Mouse (Mus musculus) layer of hippocampus, postnatal 36 days (tissue): Measurements from ENCODE around the gene Tpm3. TPM values are rescaled to one million over a fixed set of nuclear protein-coding genes. Genes with fewer than 3 reads are reported as not detected.
"Not testable (repeated sequence)": the region's sequence is repeated elsewhere in the genome, so short reads cannot be mapped to it uniquely, and the experiment has no call there.

Source experiments
- DNase-seq, 2 experiments: peaks; one replicate each; pipeline ENCODE4 v3.0.0; 2022
- total RNA-seq, 2 experiments: library from RNA; stranded (reverse); gene quantifications; 2 replicates each; pipeline ENCODE4 v1.2.3; 2021

Tpm3 gene
- total RNA-seq, 2 experiments from 2014 or later, result 181 to 182 TPM

DNA sequence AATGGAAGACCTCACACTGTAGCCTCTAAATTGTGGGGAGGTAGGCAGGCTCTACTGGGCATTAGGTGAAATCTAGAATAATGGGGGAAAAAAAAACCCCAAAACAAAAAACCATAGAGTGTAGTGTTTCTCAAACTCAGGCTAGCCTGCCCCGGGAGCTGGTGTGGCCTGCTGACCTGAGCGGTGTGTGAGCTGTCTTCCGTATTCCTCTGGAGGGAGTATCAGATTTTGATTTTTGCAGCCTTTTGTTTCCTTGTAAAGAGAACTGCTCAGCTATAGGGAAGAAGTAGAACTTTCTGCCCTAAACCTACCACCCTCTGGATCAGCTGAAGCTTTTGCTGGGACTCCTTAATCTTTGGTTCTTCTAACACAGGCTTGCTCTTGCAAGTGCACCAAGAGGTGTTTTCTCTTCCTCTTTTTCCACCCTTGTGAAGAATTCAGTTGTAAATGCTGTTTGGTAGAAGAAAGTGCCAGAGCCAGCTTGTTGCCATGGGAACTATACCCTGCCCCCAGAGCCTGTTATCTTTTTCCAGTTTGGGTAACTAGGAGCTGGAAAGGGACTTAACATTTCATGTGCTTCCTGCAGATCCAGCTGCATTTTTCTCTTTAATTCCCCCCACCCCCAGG, 11.4 kb downstream of the Tpm3 start:
- DNase-seq, result peak; percentile 48 to 56

DNA sequence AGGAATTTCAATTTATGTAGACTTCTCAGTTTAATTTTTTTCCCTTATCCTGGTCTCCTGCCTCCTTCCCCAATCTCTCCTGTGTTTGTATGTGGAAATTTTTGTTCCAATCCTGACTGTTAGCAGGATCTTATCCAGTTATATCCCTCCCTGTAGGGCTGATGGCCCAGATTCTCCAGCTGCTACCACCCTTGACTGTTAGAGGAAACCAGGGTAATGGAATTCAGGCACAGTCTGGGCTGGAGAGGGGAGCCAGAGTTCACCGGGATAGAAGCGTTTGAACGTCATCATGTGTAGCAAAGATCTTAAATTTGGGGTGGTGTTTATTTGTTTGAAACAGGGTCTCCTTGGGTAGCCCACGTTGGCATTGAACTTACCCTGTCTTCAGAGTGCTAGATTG, 12.3 kb downstream of the Tpm3 start:
- DNase-seq, result peak in 1 of 2 experiments; percentile 9

DNA sequence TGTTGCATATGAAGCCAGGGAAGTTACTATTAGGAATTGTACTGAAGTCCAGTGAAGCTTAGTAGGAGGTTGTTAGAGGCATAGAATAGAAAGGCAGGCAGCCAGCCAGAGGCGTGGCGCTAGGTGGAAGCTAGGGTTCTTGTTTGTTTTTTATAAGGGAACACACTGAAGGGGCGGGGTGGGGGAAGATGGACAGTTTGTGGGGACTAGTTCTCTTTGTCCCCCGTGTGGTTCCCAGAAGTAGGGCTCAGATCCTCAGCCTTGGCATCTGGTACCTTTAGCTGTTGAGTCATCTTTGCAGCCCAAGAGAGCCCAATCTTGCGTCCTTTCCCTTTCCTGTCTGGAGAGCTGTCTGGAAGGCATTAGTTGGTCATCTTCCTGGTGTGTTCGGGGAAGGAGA, 12.8 kb downstream of the Tpm3 start:
- no peak for DNase-seq

GRCm38 (mm10) chr3:90086068-90086467, 13.6 kb downstream of the Tpm3 start:
- no peak for DNase-seq

DNA sequence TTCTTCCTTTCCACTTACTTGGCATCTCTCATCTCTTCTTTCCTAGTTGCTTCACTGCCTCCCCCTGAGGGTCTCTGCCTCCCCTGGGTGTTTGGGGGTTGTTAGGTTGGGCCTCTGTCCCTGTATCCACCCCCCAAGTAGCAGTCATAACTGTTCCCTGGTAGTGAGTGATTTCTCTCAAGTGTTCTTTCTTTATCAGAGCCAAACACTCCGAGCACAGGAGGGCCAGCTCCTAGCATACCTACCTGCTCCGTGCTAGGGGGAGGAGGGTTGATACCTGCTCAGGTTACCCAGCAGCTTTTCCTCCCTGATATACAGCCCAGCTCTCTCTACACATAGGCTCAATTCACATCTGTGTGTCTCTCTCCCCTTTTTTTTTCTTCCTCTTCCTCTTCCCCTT, 16.2 kb downstream of the Tpm3 start:
- DNase-seq, result no peak

- no peak for DNase-seq
Measured at GRCm38 (mm10) chr3:90090892-90091291, 18.4 kb downstream of the Tpm3 start.

GRCm38 (mm10) chr3:90094453-90094852, 22.0 kb downstream of the Tpm3 start:
- no peak for DNase-seq

GRCm38 (mm10) chr3:90097928-90098327, 25.5 kb downstream of the Tpm3 start:
- peak in 1 of 2 experiments; percentile 9 for DNase-seq

DNA sequence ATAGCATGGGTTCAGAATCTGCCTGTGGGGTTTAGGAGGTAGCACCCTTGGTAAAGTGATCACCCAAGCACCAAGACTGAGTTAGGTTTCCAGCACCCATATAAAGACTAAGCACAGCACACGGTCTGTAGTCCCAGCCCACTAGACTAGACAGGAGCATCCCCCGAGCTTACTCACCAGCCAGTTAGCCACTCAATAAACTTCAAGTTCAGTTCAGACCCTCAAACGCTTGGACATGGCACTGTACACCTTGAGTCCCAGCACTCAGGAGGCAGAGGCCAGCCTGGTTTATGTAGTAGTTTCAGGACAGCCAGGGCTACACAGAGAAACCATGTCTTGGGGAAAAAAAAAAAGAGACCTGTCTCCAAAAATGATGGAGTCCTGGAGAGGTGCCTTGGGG, 28.6 kb downstream of the Tpm3 start:
- DNase-seq, result no peak

- no peak for DNase-seq
Measured at GRCm38 (mm10) chr3:90101673-90102072, 29.2 kb downstream of the Tpm3 start.

GRCm38 (mm10) chr3:90102239-90102638, 29.8 kb downstream of the Tpm3 start:
- DNase-seq, result no peak

DNA sequence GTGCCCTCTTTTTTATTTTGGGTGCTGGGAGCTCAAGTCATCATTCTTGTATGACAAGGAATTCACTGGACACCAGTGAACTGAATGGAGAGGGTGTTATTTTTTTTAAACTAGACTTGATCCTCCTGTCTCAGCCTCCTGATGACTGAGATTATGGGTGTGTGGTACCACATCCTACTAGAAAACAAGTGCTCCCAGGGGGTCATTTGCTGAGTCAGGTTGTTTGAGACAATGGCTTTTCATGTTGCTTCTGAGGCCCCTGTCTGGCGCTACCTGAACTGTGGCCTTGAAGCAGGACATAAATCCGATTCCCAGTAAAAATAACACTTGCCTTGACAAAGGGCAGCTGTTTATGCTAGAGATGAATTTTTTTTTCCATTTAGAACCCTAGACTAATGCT, 30.7 kb downstream of the Tpm3 start:
- DNase-seq, result no peak

DNA sequence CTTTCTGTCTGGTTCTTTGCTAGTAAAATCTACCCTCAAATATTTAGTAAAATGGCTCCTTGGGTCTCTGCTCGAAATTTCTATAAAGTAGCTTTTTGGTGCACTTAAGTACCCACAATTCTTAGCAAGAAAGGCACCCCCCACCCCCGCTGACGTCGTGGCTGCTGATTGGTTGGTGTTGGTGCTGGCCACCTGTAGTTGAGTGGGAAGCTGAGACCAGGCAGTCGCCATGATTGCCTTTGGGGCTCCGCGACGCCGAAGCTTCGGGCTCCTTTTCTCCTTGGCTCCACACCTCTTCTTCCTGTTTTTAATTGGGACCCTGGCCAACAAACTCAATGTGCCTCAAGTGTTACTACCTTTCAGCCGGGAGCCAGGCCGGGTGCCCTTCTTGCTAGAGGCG, 31.5 kb downstream of the Tpm3 start, which contains the start of gene Nup210l:
Gene Nup210l (plus strand): TSS at position 195 of the 400 bp plus-strand sequence.
- DNase-seq, result no peak

DNA sequence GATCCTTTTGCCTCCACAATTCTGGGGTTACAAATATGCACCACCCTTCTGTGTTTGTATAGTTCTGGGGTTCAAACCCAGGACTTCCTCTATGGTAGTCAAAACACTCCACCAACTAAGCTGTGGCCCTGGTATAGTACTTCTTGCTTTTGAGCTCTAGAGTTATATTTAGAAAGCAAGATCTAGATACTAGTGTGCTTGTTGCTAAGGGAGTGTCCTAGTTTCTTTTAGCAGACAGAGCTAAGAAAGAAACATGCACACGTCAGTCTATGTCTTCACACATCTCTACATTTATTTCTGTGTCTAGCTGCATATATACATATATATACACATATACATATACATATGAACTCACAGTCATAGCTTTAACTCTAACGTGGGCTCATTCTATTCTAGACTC, 39.3 kb downstream of the Tpm3 start:
- no peak for DNase-seq

DNA sequence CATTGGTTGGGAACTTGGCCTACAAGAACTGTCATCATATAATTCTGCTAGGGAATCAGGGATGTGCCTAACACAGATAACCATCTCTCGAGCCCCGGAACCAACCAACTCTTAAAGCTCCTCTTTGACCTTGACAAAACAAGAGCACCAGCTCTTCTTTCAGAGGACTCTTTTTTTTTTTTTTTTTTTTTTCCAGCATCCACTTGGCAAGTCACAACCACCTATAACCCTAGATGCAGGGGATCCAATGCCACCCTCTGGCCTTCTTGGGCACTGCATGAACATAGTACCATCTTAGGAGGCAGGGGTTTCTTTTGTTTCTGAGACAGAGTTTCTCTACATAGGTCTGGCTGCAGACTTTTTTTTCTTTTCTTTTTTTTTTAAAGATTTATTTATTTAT, 41.9 kb downstream of the Tpm3 start:
- no peak for DNase-seq

- no peak for DNase-seq
Measured at GRCm38 (mm10) chr3:90115526-90115925, 43.1 kb downstream of the Tpm3 start.

DNA sequence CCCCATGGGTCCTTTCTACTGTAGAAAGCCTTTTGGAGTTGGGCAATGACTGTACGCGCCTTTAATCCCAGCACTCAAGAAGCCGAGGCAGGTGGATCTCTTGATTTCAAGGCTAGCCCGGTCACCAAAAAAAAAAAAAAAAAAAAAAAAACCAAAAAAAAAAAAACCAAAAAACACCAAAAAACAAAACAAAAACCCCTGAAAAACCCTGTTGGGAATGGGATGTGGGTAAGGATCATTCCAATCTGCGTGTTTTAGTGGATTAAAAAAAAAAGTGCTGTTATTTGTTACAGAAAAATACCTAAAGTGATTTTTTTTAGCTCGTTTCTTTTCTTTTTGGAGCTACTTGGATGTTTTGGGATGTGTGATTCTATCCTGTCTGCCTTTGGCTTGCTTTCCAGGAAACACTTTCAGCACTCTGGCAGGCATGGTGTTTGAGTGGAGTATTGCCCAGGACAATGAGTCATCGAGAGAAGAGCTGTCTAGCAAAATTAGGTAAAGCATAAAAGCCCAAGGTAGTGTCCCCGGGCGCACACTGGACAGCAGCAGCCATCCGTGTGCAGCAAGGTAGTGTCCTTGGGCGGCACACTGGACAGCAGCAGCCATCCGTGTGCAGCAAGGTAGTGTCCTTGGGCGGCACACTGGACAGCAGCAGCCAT, 45.8 kb downstream of the Tpm3 start:
- DNase-seq, result peak in 1 of 2 experiments; percentile 11

DNA sequence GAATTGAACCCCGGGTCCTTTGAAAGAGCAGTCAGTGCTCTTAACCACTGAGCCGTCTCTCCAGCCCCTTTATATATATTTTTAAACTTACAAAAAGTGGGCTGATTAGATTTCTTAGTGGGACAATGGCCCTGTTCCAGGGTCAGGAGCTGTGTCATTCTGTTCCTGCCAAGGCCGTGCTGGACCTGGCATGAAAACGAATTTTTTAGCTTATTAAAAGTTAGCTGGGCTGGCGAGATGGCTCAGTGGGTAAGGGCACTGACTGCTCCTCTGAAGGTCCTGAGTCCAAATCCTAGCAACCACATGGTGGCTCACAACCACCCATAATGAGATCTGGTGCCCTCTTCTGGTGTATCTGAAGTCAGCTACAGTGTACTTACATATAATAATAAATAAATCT, 49.6 kb downstream of the Tpm3 start:
- DNase-seq, result not testable (repeated sequence)

DNA sequence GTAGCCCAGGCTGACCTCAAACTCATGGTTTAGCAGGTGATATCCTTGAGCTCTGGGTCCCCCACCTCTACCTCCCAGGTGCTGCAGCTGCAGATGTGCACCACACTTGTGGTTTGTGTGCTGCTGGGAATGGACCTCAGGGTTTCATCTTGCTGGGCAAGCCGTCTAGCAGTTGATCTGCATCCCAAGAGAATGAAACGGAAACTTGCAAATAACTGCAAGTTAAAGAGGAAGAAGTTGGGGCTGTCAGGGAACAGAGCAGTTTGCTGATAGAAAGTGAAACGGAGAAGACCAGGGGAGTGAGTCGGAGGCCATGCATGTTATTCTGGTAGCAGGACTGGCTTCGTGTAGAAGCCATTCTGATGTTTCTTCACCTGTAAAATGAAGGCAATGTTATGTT, 53.3 kb downstream of the Tpm3 start:
- DNase-seq, result no peak

- DNase-seq, result no peak
Measured at GRCm38 (mm10) chr3:90127881-90128280, 55.4 kb downstream of the Tpm3 start.

- DNase-seq, result no peak
Measured at GRCm38 (mm10) chr3:90132745-90133144, 60.3 kb downstream of the Tpm3 start.

DNA sequence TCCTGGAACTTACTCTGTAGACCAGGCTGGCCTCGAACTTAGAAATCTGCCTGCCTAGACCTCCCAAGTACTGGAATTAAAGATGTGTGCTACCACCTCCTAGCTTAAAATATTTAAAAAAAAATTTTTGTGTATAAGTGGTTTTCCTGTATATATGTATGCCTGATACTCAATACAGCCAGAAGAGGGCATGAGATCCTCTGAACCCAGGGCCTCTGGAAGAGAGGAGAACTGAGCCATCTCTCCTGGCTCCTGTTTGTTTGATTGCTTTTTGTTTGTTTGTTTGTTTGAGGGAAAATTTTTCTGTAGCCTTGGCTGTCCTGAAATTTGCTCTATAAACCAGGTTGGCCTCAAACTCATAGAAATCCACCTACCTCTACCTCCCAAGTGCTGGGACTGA, 60.9 kb downstream of the Tpm3 start:
- no peak for DNase-seq

DNA sequence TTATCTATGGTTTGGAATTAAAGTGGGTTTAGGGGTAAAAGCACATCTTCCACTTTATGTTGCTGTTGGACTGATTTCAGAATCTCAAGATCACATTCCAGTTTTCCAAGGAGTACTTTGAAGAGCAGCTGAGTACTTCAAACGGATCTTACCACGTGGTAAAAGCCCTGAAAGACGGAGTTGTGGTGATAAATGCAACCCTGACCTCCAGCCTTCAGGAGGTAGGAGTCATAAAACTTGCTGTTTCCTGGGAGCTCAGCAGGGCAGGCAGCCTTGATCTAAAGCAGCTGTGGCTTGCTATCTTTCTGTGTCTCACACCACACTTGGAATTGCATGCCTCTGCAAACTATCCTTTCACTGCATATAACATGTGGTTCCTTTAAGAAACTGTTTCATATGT, 62.0 kb downstream of the Tpm3 start:
- DNase-seq, result no peak

DNA sequence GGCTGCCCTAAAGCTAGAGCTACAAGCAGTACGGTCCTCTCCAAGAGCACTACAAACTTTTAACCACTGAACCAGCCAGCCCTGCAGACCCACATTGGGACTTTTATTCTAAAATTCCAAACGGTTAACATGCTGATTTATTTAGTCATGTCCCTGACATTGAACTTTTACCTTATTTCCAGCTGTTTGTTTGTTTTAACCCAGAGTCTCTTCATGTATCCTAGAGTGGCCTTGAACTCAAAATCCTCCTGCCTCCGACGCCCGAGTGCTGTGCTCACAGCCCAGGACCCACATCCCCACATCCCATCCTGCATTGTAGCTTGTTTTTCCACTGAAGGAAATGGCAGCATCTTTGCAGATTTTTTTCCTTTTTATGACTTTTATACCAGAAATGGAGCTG, 62.5 kb downstream of the Tpm3 start:
- no peak for DNase-seq

DNA sequence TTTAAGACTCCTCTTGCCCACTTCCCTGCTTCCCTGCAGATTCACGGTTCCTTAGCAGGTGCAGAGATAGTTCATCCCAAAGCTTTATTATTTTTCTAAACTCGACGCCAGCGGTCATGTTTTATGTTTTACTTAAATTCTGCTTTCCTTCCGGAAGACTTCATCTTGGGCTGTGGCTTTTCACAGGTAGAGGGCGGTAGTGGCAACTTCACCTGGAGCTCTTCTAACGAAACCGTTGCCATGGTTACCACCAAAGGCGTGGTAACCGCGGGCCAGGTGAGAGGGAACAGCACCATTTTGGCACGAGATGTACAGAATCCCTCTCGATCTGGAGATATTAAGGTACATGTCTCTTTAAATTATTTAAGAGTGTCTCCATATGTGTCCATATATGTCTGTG, 64.2 kb downstream of the Tpm3 start:
- DNase-seq, result no peak
